Mouse (Mus musculus) cerebellum, adult (tissue): Measurements from ENCODE around the gene Mprip.

ENCODE experiments used
- ATAC-seq: cut with Nextera tagmentation; 2 replicates; pipeline ENCODE4 v1.9.2; 2017; ENCODE audit warnings: mild to moderate bottlenecking, moderate library complexity, mixed read lengths; ENCODE audit not compliant: insufficient number of reproducible peaks, low FRiP score, low TSS enrichment

The Mprip gene

GRCm38 (mm10) chr11:59821625-59822024 lies 160.5 kb downstream of the Mprip start:
- ATAC-seq: no peak
